In genomic region chr1:152593831-152594549, GRCm38 (mm10) we compare ENCODE assay signal across 10 mouse cellular contexts.
DNase-seq lines count a peak whose midpoint lies in the region; ATAC-seq and TF ChIP-seq lines count a peak whose summit lies in the region.
"Had no signal": no experiment of that assay in that cellular context is flagged by ENCODE, and none has a peak within 500 bp of the region (broad histone marks: within the 10 kb centered on the region; RNA-seq: fewer than 3 reads in every experiment).

No protein-coding gene starts in this region.

- ATAC-seq in liver, embryonic 14.5 days (ENCODE audit: insufficient read depth) = no peak
- ATAC-seq in midbrain, embryonic 16.5 days = no peak
- ATAC-seq: midbrain, embryonic 15.5 days had no signal

- intact Hi-C loops in heart, postnatal 14 days (cut with DNase I) = no loop called here
- intact Hi-C loops in gastrocnemius, postnatal 36 days (cut with DNase I) = no loop called here

- peak overlapping the region; percentile 78 for H3K4me2 ChIP-seq in liver, embryonic 14.5 days (ENCODE audit: low read depth)
- no peak overlapping the region for H3K4me2 ChIP-seq in midbrain, embryonic 16.5 days (ENCODE audit: low read length)
- H3K4me2 ChIP-seq: midbrain, embryonic 15.5 days had no signal

- peaks cover 50% of the 10 kb centered on the region in 2 experiments for H3K4me1 ChIP-seq in liver, embryonic 14.5 days (replicated peaks; ENCODE audit: control insufficient read depth in 2 of 2, insufficient read depth in 2 of 2, low read length in 1 of 2)
- 0 out of 2 replicates have a peak, but pooled peaks cover 7% of the 10 kb centered on the region for H3K4me1 ChIP-seq in midbrain, embryonic 16.5 days (ENCODE audit: control insufficient read depth, insufficient read depth, low read length)

- no peak for TF ChIP-seq EP300 in liver, embryonic 14.5 days (IDR thresholded peaks at IDR 0.05; ENCODE audit: low read depth)

- no peaks in the 10 kb centered on the region for H3K9me3 ChIP-seq in liver, embryonic 14.5 days (ENCODE audit: control insufficient read depth, low read length)
- no peaks in the 10 kb centered on the region for H3K9me3 ChIP-seq in midbrain, embryonic 16.5 days (replicated peaks; ENCODE audit: control insufficient read depth, low read length, poor library complexity, severe bottlenecking)
- H3K9me3 ChIP-seq: midbrain, embryonic 15.5 days had no signal

- no peak overlapping the region for H3K9ac ChIP-seq in liver, embryonic 14.5 days (replicated peaks)
- no peak overlapping the region for H3K9ac ChIP-seq in midbrain, embryonic 16.5 days (ENCODE audit: low read depth, low read length)
- H3K9ac ChIP-seq: midbrain, embryonic 15.5 days had no signal

- H3K27me3 ChIP-seq in liver, embryonic 14.5 days (ENCODE audit: control insufficient read depth, insufficient read depth, low read length) = no peaks in the 10 kb centered on the region
- H3K27me3 ChIP-seq in midbrain, embryonic 16.5 days (ENCODE audit: control insufficient read depth, insufficient read depth, low read depth, low read length) = no peaks in the 10 kb centered on the region
- H3K27me3 ChIP-seq: midbrain, embryonic 15.5 days had no signal

- no peak for TF ChIP-seq CTCF in liver, embryonic 14.5 days (IDR thresholded peaks at IDR 0.05; ENCODE audit: low read depth)

- H3K36me3 ChIP-seq in liver, embryonic 14.5 days (replicated peaks; ENCODE audit: control insufficient read depth, insufficient read depth, low read depth) = no peaks in the 10 kb centered on the region
- H3K36me3 ChIP-seq in midbrain, embryonic 16.5 days (ENCODE audit: control insufficient read depth, insufficient read depth, low read length) = no peaks in the 10 kb centered on the region
- H3K36me3 ChIP-seq: midbrain, embryonic 15.5 days had no signal

- peak overlapping the region; percentile 95 for H3K27ac ChIP-seq in liver, embryonic 14.5 days
- H3K27ac ChIP-seq in midbrain, embryonic 16.5 days (ENCODE audit: low read length) = no peak overlapping the region
- H3K27ac ChIP-seq: midbrain, embryonic 15.5 days had no signal

- 69% methylated on average over 9 of the region's 9 CpGs for WGBS in liver, embryonic 14.5 days (ENCODE audit: insufficient replicate concordance)
- 89% methylated on average over 9 of the region's 9 CpGs for WGBS in midbrain, embryonic 16.5 days

- H3K4me3 ChIP-seq in liver, embryonic 14.5 days (ENCODE audit: insufficient read depth in 1 of 2, low read depth in 2 of 2, low read length in 2 of 2) = no peak overlapping the region
- no peak overlapping the region for H3K4me3 ChIP-seq in midbrain, embryonic 16.5 days (ENCODE audit: low read depth, low read length)
- H3K4me3 ChIP-seq: midbrain, embryonic 15.5 days had no signal

- DNase-seq in heart, adult 11 months = peak; percentile 85
- DNase-seq in heart, postnatal 14 days = no peak
- peak; percentile 23 to 54 for DNase-seq in left cerebral cortex, adult 9 months (ENCODE audit: low spot score in 2 of 2)
- DNase-seq in left cerebral cortex, adult 11 months (ENCODE audit: low spot score) = no peak
- no peak for DNase-seq in liver, embryonic 14.5 days (ENCODE audit: low read depth in 3 of 3, low spot score in 3 of 3)
- DNase-seq in thymus, postnatal 0 days (ENCODE audit: low spot score) = peak; percentile 79
- DNase-seq in gastrocnemius, postnatal 36 days = no peak
- DNase-seq: gastrocnemius, postnatal 14 days had no signal

Comparison
In these comparisons a context has a peak if more than half of its experiments do, and no peak if none do; other contexts are left out.
1. DNase-seq: peak in heart, adult 11 months (single experiment), left cerebral cortex, adult 9 months (2 of 2) and thymus, postnatal 0 days (single experiment); none in heart, postnatal 14 days (0 of 2), left cerebral cortex, adult 11 months (single experiment), liver, embryonic 14.5 days (0 of 3) and gastrocnemius, postnatal 36 days (0 of 2).